Mouse (Mus musculus) neural tube, embryonic 15.5 days (tissue): ENCODE measurements at regions not wholly inside any gene's neighbourhood (a gene's known extent, or its start where the extent isn't known, plus 50 kb on each side); places are given as distances from the start of the nearest gene placed in this dataset.

Experiments used
- ATAC-seq: fragments of 200-750 bp; cut with Nextera tagmentation; 2 replicates; pipeline ENCODE4 v1.8.0; 2017; ENCODE audit warnings: mild to moderate bottlenecking, moderate TSS enrichment, moderate library complexity; ENCODE audit not compliant: low FRiP score
- H3K27ac ChIP-seq: fragments of 300-500 bp; sonication (generic); replicated peaks from 2 replicates; pipeline ENCODE4 v1.5.1; 2015; ENCODE audit warnings: mild to moderate bottlenecking, inconsistent platforms
- H3K27me3 ChIP-seq: fragments of 300-500 bp; sonication (generic); replicated peaks from 2 replicates; pipeline ENCODE4 v1.6.1; 2015; ENCODE audit warnings: inconsistent platforms
- H3K36me3 ChIP-seq: fragments of 300-500 bp; sonication (generic); 2 replicates; pipeline ENCODE4 v1.6.1; 2015; ENCODE audit warnings: inconsistent platforms
- H3K4me1 ChIP-seq: fragments of 300-500 bp; sonication (generic); 2 replicates; pipeline ENCODE4 v1.6.1; 2015; ENCODE audit warnings: inconsistent platforms
- H3K4me2 ChIP-seq: fragments of 300-500 bp; sonication (generic); 2 replicates; pipeline ENCODE4 v1.6.1; 2015; ENCODE audit warnings: inconsistent platforms, mild to moderate bottlenecking, moderate library complexity
- H3K4me3 ChIP-seq: fragments of 300-500 bp; sonication (generic); replicated peaks from 2 replicates; pipeline ENCODE4 v1.5.1; 2015; ENCODE audit warnings: mild to moderate bottlenecking, inconsistent platforms
- H3K9ac ChIP-seq: fragments of 300-500 bp; sonication (generic); replicated peaks from 2 replicates; pipeline ENCODE4 v1.6.1; 2015; ENCODE audit warnings: mild to moderate bottlenecking, inconsistent platforms
- H3K9me3 ChIP-seq: fragments of 300-500 bp; sonication (generic); replicated peaks from 2 replicates; pipeline ENCODE4 v1.6.1; 2016; ENCODE audit warnings: inconsistent platforms
- WGBS: fragments of 180-500 bp; shearing (Covaris S2); methylation state at CpG from one replicate; pipeline ENCODE4 v1.1.7; 2015; ENCODE audit warnings: mixed read lengths; 5-methylcytosine and 5-hydroxymethylcytosine counted together

DNA sequence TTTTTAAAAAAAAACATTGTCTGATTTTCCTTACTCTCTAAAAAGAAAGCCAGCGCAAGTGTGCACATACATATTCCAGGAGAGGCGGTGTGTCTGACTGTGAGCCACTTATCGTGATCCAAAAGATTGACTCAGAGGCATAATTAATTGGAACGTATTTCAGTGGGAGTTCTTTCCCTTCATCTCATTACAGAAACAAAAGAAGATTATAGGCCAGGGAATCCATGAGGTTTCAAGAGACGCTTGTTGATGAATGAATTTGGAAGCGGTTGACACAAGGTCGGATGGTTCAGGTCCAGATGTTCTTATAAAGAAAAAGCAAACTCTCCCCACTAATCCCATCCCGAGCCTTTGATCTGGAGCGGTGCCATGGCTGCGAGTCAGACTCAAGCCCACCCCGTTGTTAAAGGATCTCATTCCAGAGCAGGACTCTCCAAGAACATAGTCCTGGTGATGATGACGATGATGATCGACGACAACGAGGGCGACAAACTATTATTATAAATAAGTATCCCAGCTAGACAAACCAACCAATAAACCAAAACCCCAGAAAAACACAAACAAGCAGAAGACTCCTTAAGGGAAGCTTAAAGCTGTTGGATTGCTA is 240.1 kb upstream of the Habp2 start:
- ATAC-seq = no peak
- no peak overlapping the region for H3K27ac ChIP-seq
- H3K4me2 ChIP-seq = no peak overlapping the region
- no peaks in the 10 kb centered on the region for H3K36me3 ChIP-seq
- no peaks in the 10 kb centered on the region for H3K4me1 ChIP-seq
- no peak overlapping the region for H3K4me3 ChIP-seq
- H3K27me3 ChIP-seq = no peaks in the 10 kb centered on the region
- 83% methylated on average over 16 of the region's 16 CpGs for WGBS
- no peaks in the 10 kb centered on the region for H3K9me3 ChIP-seq
- no peak overlapping the region for H3K9ac ChIP-seq

- no peaks in the 10 kb centered on the region for H3K36me3 ChIP-seq
- no peak overlapping the region for H3K4me3 ChIP-seq
- ATAC-seq = no peak
- no peak overlapping the region for H3K9ac ChIP-seq
- no peak overlapping the region for H3K4me2 ChIP-seq
- H3K4me1 ChIP-seq = no peaks in the 10 kb centered on the region
- no peaks in the 10 kb centered on the region for H3K27me3 ChIP-seq
- WGBS = 94% methylated on average over 8 of the region's 8 CpGs
- H3K27ac ChIP-seq = no peak overlapping the region
- H3K9me3 ChIP-seq = no peaks in the 10 kb centered on the region
Measured at GRCm38 (mm10) chr19:56054186-56054585, 232.8 kb upstream of the Habp2 start.

DNA sequence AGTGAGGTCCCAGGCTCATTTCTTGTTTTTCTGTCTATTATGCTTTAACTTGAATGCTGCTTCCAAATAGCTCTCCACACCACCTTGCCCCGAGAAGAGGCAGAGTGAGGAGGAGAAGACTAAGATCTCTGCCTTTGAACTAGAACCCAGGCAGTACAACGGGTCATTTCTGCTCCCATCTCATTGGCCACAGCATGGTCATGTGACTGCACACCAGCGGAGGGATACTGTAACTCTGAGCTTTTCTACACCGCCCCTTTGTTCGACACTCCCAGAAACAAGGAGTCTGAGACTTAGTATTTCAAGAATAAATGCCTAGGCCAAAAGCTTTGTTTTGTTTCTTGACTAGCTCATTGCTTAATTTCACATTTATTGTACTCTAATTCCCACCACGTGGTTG is 230.5 kb upstream of the Habp2 start:
- Histone ChIP-seq H3K36me3 (no peaks in the 10 kb centered on the region), H3K4me1 (no peaks in the 10 kb centered on the region), H3K9me3 (no peaks in the 10 kb centered on the region), H3K9ac (no peak overlapping the region), H3K27me3 (no peaks in the 10 kb centered on the region), H3K27ac (no peak overlapping the region), H3K4me3 (no peak overlapping the region), H3K4me2 (no peak overlapping the region)
- no peak for ATAC-seq
- WGBS = 86% methylated on average over 6 of the region's 6 CpGs

DNA sequence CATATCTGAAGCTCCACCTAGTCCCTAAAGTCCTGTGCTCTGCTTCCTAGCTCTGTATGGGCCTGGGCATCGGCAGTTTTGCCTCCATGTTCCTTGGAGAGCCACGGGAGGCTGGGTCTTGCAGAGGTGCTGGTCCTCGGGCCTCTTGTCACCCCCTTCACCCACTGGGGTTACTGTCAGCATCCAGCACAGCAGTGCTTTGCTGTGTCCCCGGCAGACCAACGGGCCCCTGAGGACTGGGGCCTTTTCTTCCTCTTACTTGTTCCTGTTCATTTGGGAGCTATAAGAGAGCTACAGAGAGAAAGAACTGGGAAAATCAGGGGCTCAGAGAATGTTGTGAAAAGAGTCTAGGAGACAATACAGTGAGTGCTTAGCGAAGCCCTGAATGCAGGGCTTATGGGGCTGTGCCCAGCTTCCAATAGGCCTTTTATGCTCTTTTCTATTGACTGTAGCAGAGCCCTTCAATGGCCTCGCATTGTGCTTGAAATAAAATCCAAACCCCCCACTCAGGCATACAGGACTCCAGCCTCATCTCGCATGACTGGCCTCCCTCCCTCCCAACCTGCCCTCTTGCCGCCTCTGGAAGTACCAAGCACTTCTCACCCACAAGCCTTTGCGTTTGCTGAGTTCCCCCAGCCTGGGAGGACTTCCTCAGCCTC is 224.9 kb upstream of the Habp2 start:
- 13% methylated on average over 10 of the region's 10 CpGs for WGBS
- H3K9ac ChIP-seq = no peak overlapping the region
- H3K27me3 ChIP-seq = peaks cover 9% of the 10 kb centered on the region
- no peak overlapping the region for H3K4me2 ChIP-seq
- no peak overlapping the region for H3K4me3 ChIP-seq
- peaks cover 11% of the 10 kb centered on the region; the same call in 1 of the 2 replicates for H3K4me1 ChIP-seq
- 0 out of 2 replicates have a peak overlapping the region, but pooled peaks have one; percentile 7 for H3K27ac ChIP-seq
- peak; percentile 59; the same call in 1 of the 2 replicates for ATAC-seq
- H3K36me3 ChIP-seq = no peaks in the 10 kb centered on the region
- H3K9me3 ChIP-seq = no peaks in the 10 kb centered on the region

GRCm38 (mm10) chr19:56063099-56063498 is 223.8 kb upstream of the Habp2 start:
- no peak overlapping the region for H3K4me3 ChIP-seq
- 36% methylated on average over 5 of the region's 5 CpGs for WGBS
- H3K36me3 ChIP-seq = no peaks in the 10 kb centered on the region

DNA sequence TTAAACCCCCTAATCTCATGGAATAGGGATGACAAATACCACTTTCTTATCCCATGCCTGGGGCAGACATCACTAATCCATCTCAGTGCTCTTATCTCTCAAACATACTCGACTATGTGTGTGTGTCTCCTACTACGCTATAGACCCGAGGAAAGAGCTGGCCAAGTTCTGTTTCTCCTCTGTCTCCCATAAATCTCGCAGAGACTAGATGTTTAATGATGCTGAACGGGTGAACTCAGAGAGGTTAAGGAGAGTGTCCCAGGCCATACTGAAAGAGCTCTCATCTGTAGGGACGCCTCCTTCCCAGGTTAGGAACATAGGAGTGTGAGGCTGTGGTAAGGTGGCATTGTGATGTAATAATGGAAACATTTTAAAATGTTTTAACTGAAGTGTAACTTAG is 221.2 kb upstream of the Habp2 start:
- Histone ChIP-seq H3K4me2 (no peak overlapping the region), H3K27me3 (peaks cover 9% of the 10 kb centered on the region), H3K4me3 (no peak overlapping the region), H3K36me3 (no peaks in the 10 kb centered on the region), H3K27ac (no peak overlapping the region), H3K9ac (no peak overlapping the region), H3K4me1 (peaks cover 15% of the 10 kb centered on the region), H3K9me3 (no peaks in the 10 kb centered on the region)
- no peak for ATAC-seq
- WGBS = 36% methylated on average over 6 of the region's 6 CpGs

More at GRCm38 (mm10) chr19:56063099-56063498, 223.8 kb upstream of the Habp2 start:
- Histone ChIP-seq H3K4me1 (peaks cover 11% of the 10 kb centered on the region; the same call in 1 of the 2 replicates), H3K9ac (no peak overlapping the region), H3K27me3 (peaks cover 9% of the 10 kb centered on the region), H3K27ac (no peak overlapping the region), H3K4me2 (no peak overlapping the region), H3K9me3 (no peaks in the 10 kb centered on the region)
- ATAC-seq = no peak

GRCm38 (mm10) chr19:56068165-56068564 is 218.8 kb upstream of the Habp2 start:
- no peak overlapping the region for H3K9ac ChIP-seq
- H3K4me3 ChIP-seq = no peak overlapping the region
- no peaks in the 10 kb centered on the region; the same call in 1 of the 2 replicates for H3K27me3 ChIP-seq
- H3K9me3 ChIP-seq = no peaks in the 10 kb centered on the region
- H3K4me2 ChIP-seq = no peak overlapping the region
- ATAC-seq = no peak
- H3K27ac ChIP-seq = no peak overlapping the region
- H3K36me3 ChIP-seq = no peaks in the 10 kb centered on the region
- WGBS = 80% methylated on average over 8 of the region's 8 CpGs
- H3K4me1 ChIP-seq = peaks cover 4% of the 10 kb centered on the region

- 48% methylated on average over 12 of the region's 12 CpGs for WGBS
- Histone ChIP-seq H3K9ac (no peak overlapping the region), H3K4me2 (no peak overlapping the region), H3K4me1 (peaks cover 4% of the 10 kb centered on the region), H3K36me3 (no peaks in the 10 kb centered on the region), H3K27ac (no peak overlapping the region), H3K4me3 (no peak overlapping the region), H3K9me3 (no peaks in the 10 kb centered on the region), H3K27me3 (no peaks in the 10 kb centered on the region)
- no peak for ATAC-seq
Measured at GRCm38 (mm10) chr19:56068854-56069253, 218.1 kb upstream of the Habp2 start.

- Histone ChIP-seq H3K4me3 (no peak overlapping the region), H3K36me3 (no peaks in the 10 kb centered on the region), H3K9me3 (no peaks in the 10 kb centered on the region), H3K27me3 (no peaks in the 10 kb centered on the region), H3K9ac (no peak overlapping the region), H3K27ac (no peak overlapping the region), H3K4me2 (no peak overlapping the region), H3K4me1 (peaks cover 4% of the 10 kb centered on the region)
- WGBS = 21% methylated on average over 10 of the region's 10 CpGs
- no peak for ATAC-seq
Measured at GRCm38 (mm10) chr19:56069266-56069665, 217.7 kb upstream of the Habp2 start.

- Histone ChIP-seq H3K27me3 (no peaks in the 10 kb centered on the region), H3K4me3 (no peak overlapping the region), H3K9ac (no peak overlapping the region), H3K27ac (no peak overlapping the region), H3K36me3 (no peaks in the 10 kb centered on the region), H3K4me2 (no peak overlapping the region), H3K9me3 (no peaks in the 10 kb centered on the region), H3K4me1 (peaks cover 4% of the 10 kb centered on the region)
- ATAC-seq = no peak
- WGBS = 47% methylated on average over 4 of the region's 4 CpGs
Measured at GRCm38 (mm10) chr19:56071340-56071739, 215.6 kb upstream of the Habp2 start.

- H3K9ac ChIP-seq = no peak overlapping the region
- no peaks in the 10 kb centered on the region for H3K27me3 ChIP-seq
- 78% methylated on average over 8 of the region's 8 CpGs for WGBS
- H3K4me3 ChIP-seq = no peak overlapping the region
- no peaks in the 10 kb centered on the region for H3K4me1 ChIP-seq
- no peaks in the 10 kb centered on the region for H3K36me3 ChIP-seq
- no peaks in the 10 kb centered on the region for H3K9me3 ChIP-seq
- no peak for ATAC-seq
- H3K27ac ChIP-seq = no peak overlapping the region
- H3K4me2 ChIP-seq = no peak overlapping the region
Measured at GRCm38 (mm10) chr19:56076128-56076527, 210.8 kb upstream of the Habp2 start.

DNA sequence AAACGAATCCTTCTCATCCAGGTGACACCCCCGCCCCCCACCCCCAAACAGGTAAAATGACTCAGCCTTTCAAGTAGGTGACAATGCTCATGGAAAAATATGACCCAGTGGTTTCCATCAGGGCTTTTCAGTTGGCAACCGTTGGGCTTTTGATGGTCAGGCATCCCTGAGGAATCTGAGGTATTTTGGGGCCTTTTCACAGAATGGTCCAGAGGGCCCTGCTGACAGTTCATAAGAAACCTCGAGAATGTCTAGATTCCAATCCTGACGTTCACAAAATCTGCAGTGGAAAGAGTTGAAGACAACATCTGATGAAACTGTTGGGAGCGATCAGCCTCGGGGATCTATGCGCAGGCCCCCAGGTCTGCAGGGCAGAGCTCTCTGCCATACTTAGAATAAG is 209.4 kb upstream of the Habp2 start:
- Histone ChIP-seq H3K27ac (no peak overlapping the region), H3K36me3 (no peaks in the 10 kb centered on the region), H3K4me3 (no peak overlapping the region), H3K4me2 (no peak overlapping the region), H3K9me3 (no peaks in the 10 kb centered on the region), H3K27me3 (no peaks in the 10 kb centered on the region), H3K4me1 (no peaks in the 10 kb centered on the region), H3K9ac (no peak overlapping the region)
- 87% methylated on average over 8 of the region's 8 CpGs for WGBS
- no peak for ATAC-seq
